Mouse (Mus musculus) embryo, embryonic 10.5 days (tissue): ENCODE measurements around the gene Fsip1.

Source experiments
- DNase-seq: peaks from one replicate; pipeline ENCODE4 v3.0.0-alpha.2; 2015; ENCODE audit warnings: low spot score

Fsip1 gene

DNA sequence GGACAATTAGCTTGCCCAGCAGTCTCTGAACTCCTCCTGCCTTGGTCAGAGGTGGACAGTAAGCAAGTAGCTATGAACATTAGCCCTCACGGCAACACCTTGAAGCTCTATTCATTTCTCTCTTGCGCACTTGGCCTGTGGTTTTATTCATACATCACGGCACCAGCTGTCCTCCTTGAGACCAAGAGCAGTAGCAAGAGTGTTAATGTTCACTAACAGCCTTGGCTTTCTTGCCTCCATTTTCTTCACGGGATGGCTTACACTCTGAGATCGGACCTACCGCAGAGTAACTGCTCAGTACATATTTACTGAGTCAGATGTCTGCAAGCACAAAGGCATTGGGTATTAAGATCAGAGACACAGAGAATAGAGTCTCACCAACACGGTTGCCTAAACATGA is 132.3 kb downstream of the Fsip1 start:
- DNase-seq: no peak

DNA sequence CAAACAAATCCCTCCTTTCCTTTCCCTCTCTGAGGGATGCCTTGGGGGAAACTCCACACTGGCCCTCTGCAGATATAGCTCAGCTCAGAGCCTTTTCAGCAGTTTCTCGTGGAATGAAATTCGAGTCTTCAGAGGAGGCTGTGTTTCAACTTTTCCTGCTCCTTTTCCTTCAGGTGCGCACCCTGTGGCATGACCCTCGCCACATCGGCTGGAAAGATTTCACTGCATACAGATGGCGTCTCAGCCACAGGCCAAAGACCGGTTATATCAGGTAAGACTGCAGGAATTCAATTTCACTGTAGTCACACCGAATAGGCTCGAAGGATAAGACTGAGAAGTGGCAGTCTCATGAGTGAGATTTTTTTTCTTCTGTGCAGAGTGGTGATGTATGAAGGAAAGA is 133.0 kb downstream of the Fsip1 start:
- no peak for DNase-seq

GRCm38 (mm10) chr2:118122291-118122690 is 134.5 kb downstream of the Fsip1 start:
- no peak for DNase-seq

DNA sequence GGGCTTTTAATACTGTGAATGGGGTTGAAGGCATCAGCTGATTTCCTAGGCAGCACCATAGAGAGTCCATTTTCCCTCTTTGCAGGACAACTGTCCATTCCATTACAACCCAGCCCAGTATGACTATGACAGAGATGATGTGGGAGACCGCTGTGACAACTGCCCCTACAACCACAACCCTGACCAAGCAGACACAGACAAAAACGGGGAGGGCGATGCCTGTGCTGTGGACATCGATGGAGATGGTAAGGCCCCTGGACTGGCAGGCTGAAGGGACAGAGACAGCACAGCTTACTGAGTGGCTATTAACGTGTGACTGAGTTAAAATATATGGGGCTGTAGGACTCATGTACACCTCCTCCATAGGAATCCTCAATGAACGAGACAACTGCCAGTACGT is 136.0 kb downstream of the Fsip1 start:
- DNase-seq: no peak

DNA sequence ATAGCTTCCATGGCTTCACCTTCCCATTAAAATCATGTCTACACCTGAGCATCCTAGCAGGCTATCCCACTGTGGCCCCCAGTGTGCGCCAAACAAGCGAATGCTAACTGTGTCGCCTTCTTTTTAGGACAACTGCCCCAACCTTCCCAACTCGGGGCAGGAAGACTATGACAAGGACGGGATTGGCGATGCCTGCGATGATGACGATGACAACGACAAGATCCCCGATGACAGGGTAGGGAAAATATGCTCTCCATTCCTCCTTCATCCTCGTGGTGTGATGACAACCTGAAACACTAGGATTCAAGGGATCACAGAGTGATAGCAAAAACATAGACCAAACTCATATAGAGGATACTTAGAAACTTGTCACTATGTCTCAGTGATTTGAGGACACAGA is 136.7 kb downstream of the Fsip1 start:
- DNase-seq: no peak

GRCm38 (mm10) chr2:118119684-118120083 is 137.1 kb downstream of the Fsip1 start:
- DNase-seq: no peak

DNA sequence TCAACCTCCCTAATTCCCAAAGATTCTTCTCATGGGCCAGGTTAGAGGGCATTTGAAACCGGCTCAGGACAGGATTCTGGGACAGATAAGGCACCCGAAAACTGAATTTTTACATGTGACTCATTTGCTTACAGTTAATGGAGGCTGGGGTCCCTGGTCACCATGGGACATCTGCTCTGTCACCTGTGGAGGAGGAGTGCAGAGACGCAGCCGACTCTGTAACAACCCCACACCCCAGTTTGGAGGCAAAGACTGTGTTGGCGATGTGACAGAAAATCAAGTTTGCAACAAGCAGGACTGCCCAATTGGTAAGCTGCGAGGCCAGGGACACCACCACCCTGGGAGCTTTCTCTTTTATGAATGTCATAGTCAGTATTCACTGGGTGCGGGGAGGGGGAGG is 138.3 kb downstream of the Fsip1 start:
- DNase-seq: no peak

DNA sequence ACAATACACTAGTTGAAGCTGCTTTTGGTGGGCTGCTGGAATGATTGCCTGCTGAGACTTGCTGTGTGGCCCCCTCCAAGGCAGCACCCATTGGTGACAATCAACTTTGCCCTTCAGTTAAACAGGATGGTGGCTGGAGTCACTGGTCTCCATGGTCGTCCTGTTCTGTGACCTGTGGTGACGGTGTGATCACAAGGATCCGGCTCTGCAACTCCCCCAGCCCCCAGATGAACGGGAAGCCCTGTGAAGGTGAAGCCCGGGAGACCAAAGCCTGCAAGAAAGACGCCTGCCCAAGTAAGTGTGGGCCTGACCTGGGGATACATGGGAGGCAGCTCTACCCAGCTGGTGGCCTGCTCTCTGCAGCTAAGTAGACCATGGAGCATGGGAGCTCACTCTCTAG is 138.7 kb downstream of the Fsip1 start:
- DNase-seq: no peak

GRCm38 (mm10) chr2:118117401-118117800 is 139.4 kb downstream of the Fsip1 start:
- DNase-seq: no peak

DNA sequence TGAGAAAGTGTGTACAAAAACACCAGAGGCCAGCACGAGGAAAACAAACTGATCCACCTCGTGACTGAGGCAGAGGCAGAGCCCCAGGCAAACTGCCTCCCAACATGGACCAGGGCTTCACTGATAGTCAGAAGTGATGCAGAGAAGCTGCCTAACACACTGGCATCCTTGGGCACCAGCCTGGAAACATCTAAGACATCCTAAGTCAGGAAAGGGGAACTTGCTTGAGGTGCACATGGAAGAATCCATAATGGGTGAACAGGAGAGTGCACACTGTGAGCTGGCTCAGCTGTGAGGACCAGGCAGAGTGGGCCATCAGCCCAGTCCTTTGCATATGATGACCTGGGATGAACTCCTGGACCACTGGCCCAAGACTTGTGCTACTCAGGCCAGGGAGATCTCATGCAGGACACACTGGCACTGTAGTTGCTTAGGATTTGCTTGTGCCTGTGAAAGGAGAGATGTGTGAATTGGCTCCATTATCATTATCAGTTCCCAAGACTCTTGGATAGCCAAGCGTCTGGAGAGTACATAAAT is 139.9 kb downstream of the Fsip1 start:
- DNase-seq: no peak

DNA sequence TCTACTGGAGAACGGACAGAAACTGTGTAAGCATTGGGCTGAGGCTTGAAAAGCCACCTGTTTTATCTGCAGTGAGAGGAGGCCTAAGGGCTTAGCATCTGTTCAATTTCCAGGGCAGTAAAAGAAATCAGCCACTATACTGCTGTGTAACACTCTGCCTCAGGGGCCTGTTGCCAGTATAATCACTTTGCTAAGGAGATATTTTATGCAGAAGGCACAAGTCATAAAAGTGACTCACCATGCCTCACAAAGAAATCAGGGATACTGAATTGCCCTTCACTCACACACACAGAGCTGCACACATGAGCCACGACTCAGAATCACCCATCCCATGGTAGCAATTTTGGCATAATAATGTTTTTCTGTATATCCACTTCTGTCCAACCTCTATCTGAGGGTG is 140.6 kb downstream of the Fsip1 start:
- DNase-seq: no peak

DNA sequence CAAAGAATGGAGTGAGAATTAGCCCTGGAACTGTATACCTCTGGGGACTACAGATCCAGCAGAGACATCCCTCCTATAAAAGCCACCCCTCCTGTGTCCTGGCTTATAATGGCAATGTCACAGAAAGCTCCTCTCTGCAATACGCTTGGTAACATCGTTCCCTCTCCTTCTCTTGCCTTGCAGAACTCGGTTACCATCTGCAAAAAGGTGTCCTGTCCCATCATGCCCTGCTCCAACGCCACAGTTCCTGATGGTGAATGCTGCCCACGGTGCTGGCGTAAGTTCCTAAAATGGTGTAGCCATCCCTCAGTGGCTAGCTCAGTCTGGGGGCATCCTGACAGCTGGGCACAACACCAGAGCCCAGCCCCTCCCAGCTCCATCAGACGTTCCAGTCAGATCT is 141.1 kb downstream of the Fsip1 start:
- DNase-seq: no peak

- no peak for DNase-seq
These were observed 142.1 kb downstream of the Fsip1 start for GRCm38 (mm10) chr2:118114671-118115070.

- DNase-seq: peak; percentile 66
These were observed 142.8 kb downstream of the Fsip1 start for GRCm38 (mm10) chr2:118113808-118114524.

DNA sequence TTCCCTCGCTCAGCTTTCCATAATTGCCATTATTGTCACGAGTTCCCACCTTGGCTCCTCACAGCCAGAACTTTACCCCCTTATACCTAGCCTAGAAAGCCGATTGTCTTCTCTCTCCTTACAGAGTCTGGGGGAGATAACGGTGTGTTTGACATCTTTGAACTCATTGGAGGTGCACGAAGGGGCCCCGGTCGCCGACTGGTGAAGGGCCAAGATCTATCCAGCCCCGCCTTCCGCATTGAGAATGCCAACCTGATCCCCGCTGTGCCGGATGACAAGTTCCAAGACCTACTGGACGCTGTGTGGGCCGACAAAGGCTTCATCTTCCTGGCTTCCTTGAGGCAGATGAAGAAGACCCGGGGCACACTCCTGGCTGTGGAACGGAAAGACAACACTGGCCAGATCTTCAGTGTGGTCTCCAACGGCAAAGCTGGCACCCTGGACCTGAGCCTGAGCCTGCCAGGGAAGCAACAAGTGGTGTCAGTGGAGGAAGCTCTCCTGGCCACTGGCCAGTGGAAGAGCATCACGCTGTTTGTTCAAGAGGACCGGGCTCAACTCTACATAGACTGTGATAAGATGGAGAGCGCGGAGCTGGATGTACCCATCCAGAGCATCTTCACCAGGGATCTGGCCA is 143.8 kb downstream of the Fsip1 start:
- no peak for DNase-seq

- DNase-seq: no peak
These were observed 144.3 kb downstream of the Fsip1 start for GRCm38 (mm10) chr2:118112438-118112837.

DNA sequence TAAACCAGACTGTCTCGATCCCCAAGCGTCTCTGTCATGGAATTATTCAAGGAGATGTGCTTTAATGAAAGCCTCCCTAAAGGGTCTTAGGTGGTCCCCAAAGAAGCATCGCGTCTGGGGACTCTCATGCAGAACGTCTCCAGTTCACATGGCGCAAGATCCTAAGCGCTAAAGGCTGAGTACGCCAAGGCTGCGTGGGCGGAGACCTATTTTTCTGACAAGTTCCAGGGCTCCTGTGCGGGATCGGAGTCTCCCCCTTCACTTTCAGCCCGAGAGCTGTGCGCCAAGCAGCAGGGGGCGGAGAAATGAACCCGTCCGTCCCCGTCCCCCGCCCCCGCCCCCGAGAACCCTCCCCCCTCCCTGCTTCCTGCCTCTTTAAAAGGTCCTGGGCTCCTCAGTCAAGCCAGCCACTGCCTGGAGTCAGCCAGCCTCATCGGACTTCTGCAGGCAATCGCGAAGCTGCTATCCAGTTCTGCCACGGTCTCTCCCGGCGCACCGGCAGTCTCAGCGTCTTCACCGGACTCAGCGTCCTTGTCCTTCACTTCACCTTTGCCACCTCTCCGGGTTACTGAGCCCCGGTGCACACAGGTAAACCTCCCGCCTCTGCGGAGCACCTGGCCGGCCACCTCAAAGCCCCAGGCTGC is 145.2 kb downstream of the Fsip1 start, which contains the start of gene Thbs1:
Thbs1 (plus strand) TSS at position 389 of the 644 bp plus-strand sequence.
- peak; percentile 85 for DNase-seq

GRCm38 (mm10) chr2:118111116-118111487 is 145.7 kb downstream of the Fsip1 start:
- DNase-seq: peak; percentile 97

DNA sequence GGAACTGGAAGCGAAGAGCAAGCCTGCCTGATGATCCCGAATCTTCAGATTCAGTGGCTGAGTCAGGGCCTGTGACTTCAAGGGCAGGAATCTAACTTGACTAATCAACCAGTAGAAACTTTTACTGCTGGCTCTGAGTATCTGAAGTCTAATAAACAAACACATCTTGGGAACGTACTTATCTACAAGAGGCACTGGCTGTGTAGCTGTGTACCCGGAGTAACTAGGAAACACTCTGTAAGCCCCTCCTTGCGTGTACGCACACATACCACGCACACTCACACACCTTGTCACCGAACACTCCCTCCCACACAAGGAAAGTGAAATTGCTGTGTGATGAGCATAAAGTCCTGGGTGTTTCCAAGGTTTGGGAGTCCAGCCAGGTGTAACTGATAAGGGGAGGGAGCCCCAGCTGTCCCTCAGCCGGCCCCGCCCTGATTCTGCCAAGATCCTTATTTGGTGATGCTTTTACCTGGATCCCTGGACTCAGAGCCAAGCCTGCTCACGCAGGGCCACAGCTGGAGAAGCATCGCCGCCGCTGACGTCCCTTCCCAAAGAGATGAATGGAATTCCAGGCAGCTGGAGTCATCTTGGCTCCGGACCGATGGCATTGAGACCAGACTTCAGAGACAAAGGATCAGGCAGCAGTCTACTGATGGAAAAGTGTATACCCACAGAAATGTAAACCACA is 146.4 kb downstream of the Fsip1 start:
- peak; percentile 76 for DNase-seq

DNA sequence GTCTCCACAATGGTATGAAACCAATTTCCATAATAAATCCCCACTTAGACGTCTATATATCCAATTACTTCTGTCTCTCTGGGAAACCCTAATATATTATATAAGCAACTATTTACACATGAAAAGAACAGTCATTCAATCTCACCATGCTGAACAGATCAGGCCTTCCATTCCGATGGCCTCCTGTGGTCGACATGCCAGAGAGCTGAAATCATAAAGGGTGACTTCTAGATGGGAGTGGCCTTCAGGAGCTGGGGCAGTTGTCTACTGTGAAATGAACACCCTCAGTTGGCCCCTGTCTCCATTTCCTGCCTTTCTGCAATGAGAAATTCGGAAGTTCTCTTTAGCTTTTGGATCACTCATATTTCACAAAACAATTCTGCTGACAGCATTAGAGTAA is 154.6 kb downstream of the Fsip1 start:
- no peak for DNase-seq

GRCm38 (mm10) chr2:118099104-118099503 is 157.7 kb downstream of the Fsip1 start:
- DNase-seq: no peak

GRCm38 (mm10) chr2:118091226-118091625 is 165.5 kb downstream of the Fsip1 start:
- DNase-seq: no peak
